Mouse (Mus musculus): ENCODE measurements around the gene 1110032A03Rik.

Gene 1110032A03Rik

GRCm38 (mm10) chr9:50774991-50775612 is at the start of gene 1110032A03Rik, which contains the start of gene Alg9:
1110032A03Rik (minus strand) TSS chr9:50775520.
Alg9 (plus strand) TSS chr9:50775019.
- DNase-seq (ENCODE audit: low spot score): peak; percentile 90

- no peak for DNase-seq (ENCODE audit: low spot score)
Observed at GRCm38 (mm10) chr9:50823779-50824453, 48.6 kb upstream of the 1110032A03Rik start.

GRCm38 (mm10) chr9:50822216-50822615 is 46.9 kb upstream of the 1110032A03Rik start:
- DNase-seq (ENCODE audit: low spot score): no peak

GRCm38 (mm10) chr9:50821651-50822050 is 46.3 kb upstream of the 1110032A03Rik start:
- no peak for DNase-seq (ENCODE audit: low spot score)

GRCm38 (mm10) chr9:50819716-50820115 is 44.4 kb upstream of the 1110032A03Rik start:
- DNase-seq (ENCODE audit: low spot score): no peak

- DNase-seq (ENCODE audit: low spot score): no peak
Observed at GRCm38 (mm10) chr9:50818050-50818449, 42.7 kb upstream of the 1110032A03Rik start.

GRCm38 (mm10) chr9:50816512-50816911 is 41.2 kb upstream of the 1110032A03Rik start:
- DNase-seq (ENCODE audit: low spot score): no peak

- DNase-seq (ENCODE audit: low spot score): no peak
Observed at GRCm38 (mm10) chr9:50815666-50816065, 40.3 kb upstream of the 1110032A03Rik start.

- DNase-seq (ENCODE audit: low spot score): no peak
Observed at GRCm38 (mm10) chr9:50813796-50814195, 38.5 kb upstream of the 1110032A03Rik start.

- no peak for DNase-seq (ENCODE audit: low spot score)
Observed at GRCm38 (mm10) chr9:50811746-50812145, 36.4 kb upstream of the 1110032A03Rik start.

GRCm38 (mm10) chr9:50811187-50811586 is 35.9 kb upstream of the 1110032A03Rik start:
- no peak for DNase-seq (ENCODE audit: low spot score)

- no peak for DNase-seq (ENCODE audit: low spot score)
Observed at GRCm38 (mm10) chr9:50809146-50809545, 33.8 kb upstream of the 1110032A03Rik start.

- DNase-seq (ENCODE audit: low spot score): peak; percentile 57
Observed at GRCm38 (mm10) chr9:50808471-50808870, 33.2 kb upstream of the 1110032A03Rik start.

- no peak for DNase-seq (ENCODE audit: low spot score)
Observed at GRCm38 (mm10) chr9:50803055-50803671, 27.8 kb upstream of the 1110032A03Rik start.

GRCm38 (mm10) chr9:50800985-50801384 is 25.7 kb upstream of the 1110032A03Rik start:
- DNase-seq (ENCODE audit: low spot score): peak; percentile 61

- DNase-seq (ENCODE audit: low spot score): peak; percentile 57
Observed at GRCm38 (mm10) chr9:50798368-50798767, 23.0 kb upstream of the 1110032A03Rik start.

GRCm38 (mm10) chr9:50797641-50798040 is 22.3 kb upstream of the 1110032A03Rik start:
- no peak for DNase-seq (ENCODE audit: low spot score)

GRCm38 (mm10) chr9:50796776-50797175 is 21.5 kb upstream of the 1110032A03Rik start:
- DNase-seq (ENCODE audit: low spot score): no peak

- DNase-seq (ENCODE audit: low spot score): no peak
Observed at GRCm38 (mm10) chr9:50795266-50795665, 19.9 kb upstream of the 1110032A03Rik start.

- no peak for DNase-seq (ENCODE audit: low spot score)
Observed at GRCm38 (mm10) chr9:50782155-50782554, 6.8 kb upstream of the 1110032A03Rik start.

GRCm38 (mm10) chr9:50776162-50776760 is 941 bp upstream of the 1110032A03Rik start:
- DNase-seq (ENCODE audit: low spot score): no peak

- no peak for DNase-seq (ENCODE audit: low spot score)
Observed at GRCm38 (mm10) chr9:50775662-50776126, 374 bp upstream of the 1110032A03Rik start.

Data from lung, postnatal 25 days (tissue).